Mouse (Mus musculus): Measurements from ENCODE around the gene Prss32.

DNA sequence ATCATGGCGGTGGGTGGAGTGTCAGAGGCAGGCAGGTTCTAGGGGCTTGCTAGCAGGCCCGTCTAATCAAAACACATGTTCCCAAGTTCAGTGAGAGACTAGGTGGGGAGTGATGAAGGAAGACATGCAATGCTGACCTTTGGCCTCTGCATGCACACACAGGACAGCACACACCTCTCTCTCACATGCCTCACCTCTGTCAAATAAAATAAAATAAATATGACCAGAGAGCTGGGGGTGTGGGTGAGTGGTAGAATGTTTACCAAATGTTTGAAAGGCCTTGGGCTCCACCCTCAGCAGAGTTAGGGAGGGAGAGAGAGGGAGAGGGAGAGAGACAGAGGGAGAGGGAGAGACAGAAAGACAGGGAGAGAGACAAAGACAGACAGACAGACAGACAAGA is 14.3 kb downstream of the Prss32 start:
- TF ChIP-seq CTCF (IDR thresholded peaks at IDR 0.05; ENCODE audit: low read depth), result no peak
- no peak for TF ChIP-seq EP300 (optimal IDR thresholded peaks at IDR 0.05)

Data from stomach, postnatal 0 days (tissue).